Mouse (Mus musculus): ENCODE measurements around the gene Tpmt. TPM values are rescaled to one million over a fixed set of nuclear protein-coding genes. Genes with fewer than 3 reads are reported as not detected.

Gene Tpmt
- total and polyA plus RNA-seq, 2 experiments from 2014 or later, result 11.1 to 13.6 TPM

DNA sequence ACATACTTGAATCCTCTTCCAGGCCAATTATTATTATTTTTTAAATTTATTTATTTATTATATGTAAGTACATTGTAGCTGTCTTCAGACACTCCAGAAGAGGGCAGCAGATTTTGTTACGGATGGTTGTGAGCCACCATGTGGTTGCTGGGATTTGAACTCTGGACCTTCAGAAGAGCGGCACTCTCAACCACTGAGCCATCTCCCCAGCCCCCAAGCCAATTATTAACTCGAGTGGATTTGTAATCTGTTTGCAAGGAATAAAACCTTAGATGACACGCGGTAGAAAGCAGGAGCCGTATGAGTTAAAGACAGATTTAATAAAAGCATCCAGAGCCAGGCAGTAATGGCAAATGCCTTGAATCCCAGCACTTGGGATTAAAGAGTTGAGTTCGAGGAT lies 24.8 kb downstream of the Tpmt start:
- Histone ChIP-seq H3K9ac (no peak overlapping the region), H3K36me3 (ENCODE audit: insufficient read depth) (no peaks in the 10 kb centered on the region)
- no peak for ATAC-seq

DNA sequence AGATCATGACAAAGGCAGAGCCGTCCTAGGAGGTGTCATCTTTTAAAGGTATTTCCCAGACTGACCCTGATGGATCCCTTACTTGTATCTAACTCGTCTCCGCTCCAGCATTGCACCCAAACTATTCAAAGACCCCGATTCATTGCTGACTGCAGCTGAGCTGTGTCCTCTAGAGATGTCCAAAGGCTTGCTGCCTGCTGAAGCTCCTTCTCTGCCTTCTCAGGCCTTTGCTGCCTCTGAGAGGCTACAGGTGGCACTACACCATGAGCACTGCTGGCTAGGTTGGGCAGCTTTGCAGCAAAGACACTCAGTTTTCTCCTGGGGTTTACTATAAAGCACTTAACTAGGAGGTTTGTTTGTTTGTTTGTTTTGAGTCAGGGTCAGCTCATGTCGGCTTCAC lies 27.3 kb downstream of the Tpmt start:
- Histone ChIP-seq H3K27me3 (ENCODE audit: insufficient read depth, low read length) (no peaks in the 10 kb centered on the region), H3K4me1 (ENCODE audit: insufficient read depth) (no peaks in the 10 kb centered on the region), H3K4me2 (ENCODE audit: low read depth) (no peak overlapping the region), H3K9ac (no peak overlapping the region), H3K9me3 (ENCODE audit: low read length) (no peaks in the 10 kb centered on the region), H3K27ac (ENCODE audit: low read depth, low read length) (no peak overlapping the region), H3K36me3 (ENCODE audit: insufficient read depth) (no peaks in the 10 kb centered on the region), H3K4me3 (ENCODE audit: low read depth, low read length) (no peak overlapping the region)
- 41% methylated on average over 5 of the region's 5 CpGs for WGBS
- DNase-seq (peak; percentile 75), ATAC-seq (peak; percentile 74)
- TF ChIP-seq CTCF (IDR thresholded peaks at IDR 0.05; ENCODE audit: low read depth), result peak; percentile 93

More for the DNA sequence above, 24.8 kb downstream of the Tpmt start:
- no peaks in the 10 kb centered on the region for H3K4me1 ChIP-seq (ENCODE audit: insufficient read depth)
- H3K27ac ChIP-seq (ENCODE audit: low read depth, low read length), result no peak overlapping the region
- no peaks in the 10 kb centered on the region for H3K9me3 ChIP-seq (ENCODE audit: low read length)
- H3K4me3 ChIP-seq (ENCODE audit: low read depth, low read length), result no peak overlapping the region
- H3K4me2 ChIP-seq (ENCODE audit: low read depth), result no peak overlapping the region
- no peak for DNase-seq
- TF ChIP-seq CTCF (IDR thresholded peaks at IDR 0.05; ENCODE audit: low read depth), result no peak
- 87% methylated on average over 7 of the region's 7 CpGs for WGBS
- H3K27me3 ChIP-seq (ENCODE audit: insufficient read depth, low read length), result no peaks in the 10 kb centered on the region

DNA sequence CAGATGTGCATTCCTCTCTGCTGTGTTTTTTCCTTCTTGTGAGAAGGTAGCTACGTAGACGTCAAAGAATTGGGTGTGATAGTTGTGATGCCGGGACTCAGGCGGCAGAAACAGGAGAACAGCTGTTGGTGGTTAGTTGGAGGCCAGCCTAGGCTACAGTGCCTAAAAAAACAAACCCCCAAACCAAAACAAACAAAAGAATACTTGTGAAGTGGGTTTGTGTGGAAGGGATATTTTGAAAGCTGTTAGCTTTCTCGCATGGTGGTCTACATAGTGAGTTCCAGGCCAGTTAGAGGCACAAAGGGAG lies 29.4 kb downstream of the Tpmt start:
- no peaks in the 10 kb centered on the region for H3K36me3 ChIP-seq (ENCODE audit: insufficient read depth)
- no peak for ATAC-seq
- H3K9me3 ChIP-seq (ENCODE audit: low read length), result 0 out of 2 replicates have a peak, but pooled peaks cover 13% of the 10 kb centered on the region
- DNase-seq, result no peak
- TF ChIP-seq CTCF (IDR thresholded peaks at IDR 0.05; ENCODE audit: low read depth), result no peak
- peak overlapping the region; percentile 50 for H3K4me3 ChIP-seq (ENCODE audit: low read depth, low read length)
- no peaks in the 10 kb centered on the region for H3K4me1 ChIP-seq (ENCODE audit: insufficient read depth)
- no peak overlapping the region for H3K27ac ChIP-seq (ENCODE audit: low read depth, low read length)
- H3K4me2 ChIP-seq (ENCODE audit: low read depth), result peak overlapping the region; percentile 97
- H3K9ac ChIP-seq, result no peak overlapping the region
- WGBS, result 77% methylated on average over 5 of the region's 5 CpGs
- H3K27me3 ChIP-seq (ENCODE audit: insufficient read depth, low read length), result no peaks in the 10 kb centered on the region

DNA sequence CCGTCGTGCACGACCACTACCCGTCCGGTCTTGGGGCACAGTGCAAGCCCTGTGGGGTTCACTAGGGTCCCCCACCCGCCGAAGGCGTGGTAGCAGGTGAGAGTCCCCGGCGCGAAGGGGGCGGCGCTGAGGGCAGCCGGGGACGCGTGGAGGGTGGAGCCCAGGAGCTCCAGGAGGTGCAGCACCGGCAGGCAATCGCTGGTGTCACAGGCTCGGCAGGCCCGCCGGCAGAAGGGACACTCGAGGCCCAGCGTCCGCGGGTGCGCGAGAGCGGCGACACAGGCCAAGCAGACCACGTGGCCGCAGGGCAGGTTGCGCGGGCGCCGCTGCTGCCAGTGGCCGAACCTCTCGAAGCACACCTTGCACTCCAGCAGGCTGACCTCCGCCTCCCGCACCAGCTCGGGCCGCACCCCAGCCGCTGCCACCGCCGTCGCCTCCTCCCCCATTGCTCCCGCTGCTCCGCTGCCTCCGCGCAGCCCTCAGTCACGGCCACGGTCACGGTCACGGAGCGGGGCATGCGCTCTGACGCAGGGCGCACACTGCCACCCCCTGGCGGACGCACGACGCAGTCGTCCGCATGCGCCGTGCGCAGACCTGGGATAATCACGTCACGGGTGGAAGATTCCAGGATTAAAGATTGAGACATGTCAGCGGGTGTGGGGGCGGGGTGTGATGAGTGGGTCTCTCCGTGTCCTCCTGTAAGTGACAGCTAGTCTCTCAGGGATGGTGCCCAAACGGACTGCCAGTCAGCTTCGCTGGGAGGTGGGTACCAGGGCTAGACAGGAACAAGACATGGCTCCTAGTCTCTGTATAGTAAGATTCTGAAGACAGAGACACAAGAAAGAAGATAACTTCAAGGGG lies 30.0 kb downstream of the Tpmt start, which contains the start of gene Nhlrc1:
Gene Nhlrc1, minus strand, starts transcription at position 517 of the 861 bp plus-strand sequence.
- ATAC-seq (peak; percentile 97), DNase-seq (peak; percentile 90)
- WGBS, result 5% methylated on average over 71 of the region's 73 CpGs
- peak; percentile 99 for TF ChIP-seq CTCF (IDR thresholded peaks at IDR 0.05; ENCODE audit: low read depth)
- 0 out of 2 replicates have a peak, but pooled peaks cover 16% of the 10 kb centered on the region for H3K9me3 ChIP-seq (ENCODE audit: low read length)
- H3K4me3 ChIP-seq (ENCODE audit: low read depth, low read length), result peak within 1 kb of the TSS; percentile 50
- no peaks in the 10 kb centered on the region for H3K36me3 ChIP-seq (ENCODE audit: insufficient read depth)
- no peaks in the 10 kb centered on the region for H3K4me1 ChIP-seq (ENCODE audit: insufficient read depth)
- H3K4me2 ChIP-seq (ENCODE audit: low read depth), result peak within 1 kb of the TSS; percentile 97
- no peaks in the 10 kb centered on the region for H3K27me3 ChIP-seq (ENCODE audit: insufficient read depth, low read length)
- no peak within 1 kb of the TSS for H3K27ac ChIP-seq (ENCODE audit: low read depth, low read length)
- H3K9ac ChIP-seq, result peak within 1 kb of the TSS; percentile 35

DNA sequence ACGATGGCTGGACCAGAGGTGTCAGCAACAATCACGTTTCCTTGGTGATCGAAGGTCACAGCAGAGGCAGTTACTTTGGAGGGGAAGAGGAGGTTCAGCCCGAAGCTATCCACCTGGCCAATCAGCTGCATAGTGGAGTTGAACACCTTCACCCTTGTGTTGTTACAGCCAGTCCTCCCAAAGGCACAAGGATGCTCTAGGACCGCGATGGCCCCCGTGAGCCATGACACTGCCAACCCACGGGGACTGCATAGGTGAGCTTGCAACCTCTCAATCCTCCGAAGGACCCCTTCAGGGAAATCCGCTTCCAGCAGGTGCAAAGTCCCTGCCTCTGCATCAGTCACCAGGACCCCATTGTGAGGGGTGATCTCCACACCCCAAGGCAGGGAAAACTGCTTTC lies 30.8 kb downstream of the Tpmt start:
- no peak for TF ChIP-seq CTCF (IDR thresholded peaks at IDR 0.05; ENCODE audit: low read depth)
- Histone ChIP-seq H3K27me3 (ENCODE audit: insufficient read depth, low read length) (no peaks in the 10 kb centered on the region), H3K4me2 (ENCODE audit: low read depth) (peak overlapping the region; percentile 97), H3K27ac (ENCODE audit: low read depth, low read length) (no peak overlapping the region), H3K36me3 (ENCODE audit: insufficient read depth) (no peaks in the 10 kb centered on the region), H3K4me3 (ENCODE audit: low read depth, low read length) (peak overlapping the region; percentile 50), H3K4me1 (ENCODE audit: insufficient read depth) (no peaks in the 10 kb centered on the region), H3K9ac (no peak overlapping the region), H3K9me3 (ENCODE audit: low read length) (0 out of 2 replicates have a peak, but pooled peaks cover 16% of the 10 kb centered on the region)
- ATAC-seq (no peak), DNase-seq (no peak)
- WGBS, result 64% methylated on average over 10 of the region's 10 CpGs

DNA sequence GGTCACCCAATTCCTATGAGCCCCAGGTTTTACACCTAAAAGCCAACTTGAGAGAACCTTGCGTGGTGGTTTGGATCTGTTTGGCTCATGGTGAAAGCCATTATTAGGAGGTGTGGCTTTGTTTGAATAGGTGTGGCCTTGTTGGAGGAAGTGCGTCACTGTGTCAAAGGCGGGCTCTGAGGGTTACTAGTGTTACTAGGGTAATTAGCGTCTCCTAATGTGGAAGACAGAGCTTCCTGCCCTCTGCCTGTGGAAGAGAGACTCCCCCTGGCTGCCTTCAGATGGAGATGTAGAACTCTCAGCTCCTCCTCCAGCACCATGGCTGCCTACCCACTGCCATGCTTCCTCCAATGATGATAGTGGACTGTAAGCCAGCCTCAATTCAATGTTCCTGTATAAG lies 42.9 kb downstream of the Tpmt start:
- Histone ChIP-seq H3K4me1 (ENCODE audit: insufficient read depth) (no peaks in the 10 kb centered on the region), H3K4me3 (ENCODE audit: low read depth, low read length) (no peak overlapping the region), H3K27ac (ENCODE audit: low read depth, low read length) (no peak overlapping the region), H3K36me3 (ENCODE audit: insufficient read depth) (no peaks in the 10 kb centered on the region), H3K27me3 (ENCODE audit: insufficient read depth, low read length) (no peaks in the 10 kb centered on the region), H3K9ac (no peak overlapping the region), H3K9me3 (ENCODE audit: low read length) (no peaks in the 10 kb centered on the region), H3K4me2 (ENCODE audit: low read depth) (no peak overlapping the region)
- no peak for TF ChIP-seq CTCF (IDR thresholded peaks at IDR 0.05; ENCODE audit: low read depth)
- ATAC-seq, result no peak
- DNase-seq, result no peak
- WGBS, result 96% methylated on average over 4 of the region's 4 CpGs

DNA sequence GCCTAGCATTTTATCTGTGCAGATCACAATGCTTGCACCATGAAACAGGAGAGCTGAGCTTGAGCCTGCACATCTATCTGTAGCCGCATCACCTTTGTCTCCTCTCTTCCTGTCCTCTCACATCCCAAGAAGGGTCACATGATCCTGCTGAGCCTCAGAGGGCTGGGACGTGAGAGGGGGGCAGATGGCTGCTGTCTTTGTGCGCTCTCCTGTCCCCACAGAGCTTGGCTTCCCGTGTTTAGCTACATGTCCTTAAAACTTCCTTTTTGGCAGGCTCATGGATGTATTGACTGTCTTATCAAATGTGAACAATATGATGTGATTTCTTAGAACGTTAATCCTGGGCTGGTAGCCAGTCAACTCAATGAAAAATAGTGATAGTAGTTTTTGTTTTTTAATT lies 45.0 kb downstream of the Tpmt start:
- H3K27ac ChIP-seq (ENCODE audit: low read depth, low read length), result no peak overlapping the region
- WGBS, result 55% methylated on average over 5 of the region's 5 CpGs
- ATAC-seq (no peak), DNase-seq (no peak)
- H3K4me2 ChIP-seq (ENCODE audit: low read depth), result no peak overlapping the region
- no peaks in the 10 kb centered on the region for H3K27me3 ChIP-seq (ENCODE audit: insufficient read depth, low read length)
- H3K9me3 ChIP-seq (ENCODE audit: low read length), result no peaks in the 10 kb centered on the region
- no peak overlapping the region for H3K9ac ChIP-seq
- H3K36me3 ChIP-seq (ENCODE audit: insufficient read depth), result no peaks in the 10 kb centered on the region
- TF ChIP-seq CTCF (IDR thresholded peaks at IDR 0.05; ENCODE audit: low read depth), result no peak
- H3K4me1 ChIP-seq (ENCODE audit: insufficient read depth), result no peaks in the 10 kb centered on the region
- H3K4me3 ChIP-seq (ENCODE audit: low read depth, low read length), result no peak overlapping the region

Data from forebrain, postnatal 0 days (tissue).